Mouse (Mus musculus): ENCODE results near the gene Ppard.

The Ppard gene

DNA sequence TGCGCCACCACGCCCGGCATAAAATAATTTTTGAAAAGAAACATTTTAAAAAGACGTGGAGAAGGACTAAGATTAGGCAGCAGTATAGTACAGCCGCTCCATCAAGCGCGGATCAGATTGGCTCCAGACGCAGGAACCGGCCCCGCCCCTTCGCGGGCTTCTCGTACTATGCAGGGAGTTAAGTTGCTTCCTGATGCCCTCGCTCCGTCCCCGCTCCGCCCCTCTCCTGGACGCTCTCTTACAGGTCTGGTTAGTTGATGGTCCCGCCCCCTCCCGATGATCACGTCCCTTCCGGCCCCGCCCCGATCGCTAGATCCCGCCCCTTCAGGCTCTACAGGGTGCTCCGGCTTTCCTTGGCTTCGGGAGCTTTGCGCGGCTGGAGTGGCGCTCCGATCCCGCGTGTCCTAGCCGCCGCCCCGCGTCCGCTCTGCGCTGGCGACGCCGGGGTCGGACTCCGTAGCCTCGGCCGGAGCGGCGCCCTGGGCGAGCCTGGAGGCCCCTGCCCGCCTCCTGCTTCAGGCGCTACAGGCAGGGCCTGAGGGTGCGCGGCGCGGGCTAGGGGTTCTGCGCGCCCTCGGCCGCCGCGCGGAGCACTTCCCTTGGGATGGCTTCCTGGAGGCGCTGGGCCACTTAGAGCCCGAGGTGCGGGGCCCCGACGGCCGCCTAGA lies 80.8 kb downstream of the Ppard start, which contains the start of gene Fance:
Gene Fance, plus strand, starts transcription at position 308 of the 668 bp plus-strand sequence.
- under 1% methylated on average over 69 of the region's 69 CpGs for WGBS

DNA sequence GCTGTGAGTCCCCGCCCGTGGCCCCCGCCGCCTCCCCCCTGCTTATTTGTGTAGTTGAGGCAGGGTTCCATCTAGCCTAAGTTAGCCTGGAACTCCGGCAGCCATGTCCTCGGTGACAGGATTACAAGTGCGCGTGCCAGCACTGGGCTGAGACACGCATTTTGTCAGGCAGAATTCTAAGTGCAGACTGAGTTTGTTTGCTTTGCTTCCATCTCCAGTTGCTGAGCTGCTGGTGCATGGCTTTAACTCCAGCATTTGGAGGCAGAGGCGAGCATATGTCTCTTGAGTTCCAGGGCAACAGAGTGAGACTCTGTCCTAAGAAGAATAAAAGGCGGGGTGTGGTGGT lies 81.4 kb downstream of the Ppard start:
- 2% methylated on average over 11 of the region's 11 CpGs for WGBS

DNA sequence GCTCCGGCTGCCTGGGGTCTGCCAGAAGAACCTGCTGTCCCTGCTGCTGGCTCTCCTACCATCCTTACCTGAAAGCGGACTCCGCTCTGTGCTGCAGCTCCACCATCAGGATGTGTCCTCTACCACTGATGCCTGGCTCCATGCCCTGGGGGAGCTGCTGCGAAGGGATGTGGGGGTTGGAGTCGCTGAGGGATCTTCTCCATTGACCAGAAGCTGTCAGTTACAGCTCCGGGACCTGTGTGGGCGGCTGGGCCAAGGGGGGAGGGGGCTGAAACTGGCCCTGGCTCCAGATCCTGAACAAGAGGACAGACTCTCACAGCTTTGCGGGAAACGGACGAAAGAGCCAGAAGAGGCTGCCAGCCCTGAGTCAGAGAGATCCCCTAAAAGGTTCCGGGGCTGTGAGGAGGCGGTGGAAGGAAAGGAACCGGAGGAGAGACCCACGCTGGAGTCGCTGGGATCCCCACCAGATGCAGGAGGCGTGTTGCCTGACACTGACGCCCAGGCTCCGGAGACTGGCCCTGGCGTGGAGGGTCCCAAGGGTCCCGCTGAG lies 83.2 kb downstream of the Ppard start:
- WGBS, result 62% methylated on average over 20 of the region's 20 CpGs

DNA sequence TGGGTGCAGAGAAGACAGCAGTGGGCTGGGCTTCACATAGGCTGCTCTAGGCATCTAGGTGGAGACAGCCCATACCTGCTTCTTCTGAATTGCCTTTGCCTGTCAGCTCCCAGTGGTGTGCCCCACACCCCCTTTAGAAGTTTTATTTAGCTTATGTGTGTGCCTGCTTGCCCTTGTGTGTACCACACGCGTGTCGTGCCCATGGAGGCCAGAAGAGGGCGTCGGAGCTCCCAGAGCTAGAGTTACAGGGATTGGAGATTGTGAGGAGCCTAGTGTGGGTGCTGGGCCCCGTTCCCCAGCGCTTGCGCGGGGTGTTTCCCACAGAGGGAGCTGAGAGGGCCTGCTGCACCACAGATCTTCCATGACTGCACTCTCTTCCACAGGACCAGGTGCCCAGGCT lies 84.0 kb downstream of the Ppard start:
- 98% methylated on average over 9 of the region's 9 CpGs for WGBS

DNA sequence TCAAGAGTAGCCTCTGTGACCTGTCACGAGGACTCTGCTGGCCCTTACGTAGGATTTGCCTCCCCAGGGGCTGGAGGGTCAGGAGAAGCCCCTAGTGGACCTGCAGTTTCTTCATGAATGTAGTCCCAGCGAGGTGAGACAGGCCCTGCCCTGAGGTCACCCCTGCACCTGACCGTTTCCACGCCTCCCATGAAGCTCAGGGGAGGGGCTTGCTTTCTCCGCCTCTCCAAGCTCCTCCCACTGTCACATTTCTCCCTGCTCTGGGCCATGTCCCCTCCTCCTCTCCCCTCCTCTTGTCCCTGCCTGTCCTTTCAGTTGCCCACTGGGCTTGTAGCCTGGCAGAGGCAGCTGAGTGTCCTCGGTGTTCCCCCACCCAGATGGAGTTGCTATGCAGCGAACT lies 84.6 kb downstream of the Ppard start:
- WGBS, result 79% methylated on average over 8 of the region's 8 CpGs

DNA sequence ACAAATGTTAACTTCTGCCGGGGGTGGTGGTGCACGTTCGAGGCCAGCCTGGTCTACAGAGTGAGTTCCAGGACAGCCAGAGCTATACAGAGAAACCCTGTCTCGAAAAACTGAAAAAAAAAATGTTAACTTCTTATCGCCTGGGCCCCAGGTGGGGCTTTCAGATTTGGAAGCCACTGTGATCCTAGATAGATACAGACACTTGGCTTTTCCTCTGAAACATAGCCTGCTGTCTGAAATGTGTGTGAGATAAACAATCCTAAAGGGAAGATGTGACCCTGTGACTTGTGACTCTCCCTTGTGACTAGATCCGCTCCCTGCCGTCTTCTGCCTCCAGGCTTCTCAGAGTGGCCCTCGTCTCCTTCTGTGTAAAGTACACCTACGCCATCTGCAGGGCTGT lies 85.2 kb downstream of the Ppard start:
- 85% methylated on average over 9 of the region's 9 CpGs for WGBS

DNA sequence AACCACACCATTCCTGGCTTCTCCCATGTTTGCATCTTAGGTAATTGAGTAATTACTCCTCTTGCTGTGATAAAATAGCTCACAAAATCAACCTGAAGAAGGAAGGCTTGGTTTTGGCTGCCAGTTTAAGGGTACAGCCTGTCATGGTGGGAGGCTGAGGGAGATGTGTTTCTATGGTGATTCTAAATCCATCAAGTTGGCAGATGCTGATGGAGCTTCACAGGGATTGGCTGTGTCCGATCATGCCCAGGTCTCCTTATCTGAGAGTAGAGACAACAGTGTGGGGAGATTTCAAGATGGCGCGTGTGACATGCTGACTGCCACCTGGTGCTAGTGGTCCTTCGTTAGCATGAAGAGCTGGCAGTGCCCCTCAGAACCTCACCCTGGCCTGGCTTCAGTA lies 89.2 kb downstream of the Ppard start:
- 77% methylated on average over 4 of the region's 4 CpGs for WGBS

DNA sequence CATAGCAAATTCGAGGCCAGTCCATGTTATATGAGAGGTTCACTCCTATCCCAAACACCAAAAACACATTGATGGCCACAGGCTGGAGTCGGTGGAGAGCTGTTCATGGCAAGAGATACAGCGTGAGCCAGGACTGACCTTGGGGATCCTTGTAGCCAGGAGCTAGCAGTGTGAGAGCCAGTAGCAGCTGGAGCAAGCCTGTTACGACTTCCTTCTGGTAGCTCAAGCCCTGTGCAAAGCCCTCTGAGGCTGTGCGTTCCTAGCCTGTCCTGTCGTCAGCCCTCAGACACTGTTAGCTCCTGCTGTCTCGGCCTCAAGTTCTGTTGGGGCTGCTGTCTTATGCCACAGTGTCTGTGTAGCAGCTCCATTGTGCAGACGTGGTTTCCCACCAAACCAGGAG lies 91.3 kb downstream of the Ppard start:
- WGBS, result 93% methylated on average over 8 of the region's 8 CpGs

DNA sequence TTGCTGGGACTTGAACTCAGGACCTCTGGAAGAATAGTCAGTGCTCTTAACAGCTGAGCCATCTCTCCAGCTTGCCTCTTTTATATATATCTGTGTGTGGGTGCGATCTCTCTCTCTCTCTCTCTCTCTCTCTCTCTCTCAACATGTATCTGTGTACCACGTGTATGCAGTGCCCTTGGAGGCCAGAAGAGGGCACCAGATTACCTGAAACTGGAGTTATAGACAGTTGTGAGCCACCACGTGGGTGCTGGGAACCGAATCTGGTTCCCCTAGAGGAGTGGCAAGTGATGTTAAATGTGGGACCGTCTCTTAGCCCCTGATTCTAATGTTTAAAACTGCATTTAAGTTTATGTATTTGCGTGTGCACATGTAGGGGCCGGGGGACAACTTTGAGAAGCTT lies 91.9 kb downstream of the Ppard start:
- WGBS, result 96% methylated on average over 7 of the region's 7 CpGs

DNA sequence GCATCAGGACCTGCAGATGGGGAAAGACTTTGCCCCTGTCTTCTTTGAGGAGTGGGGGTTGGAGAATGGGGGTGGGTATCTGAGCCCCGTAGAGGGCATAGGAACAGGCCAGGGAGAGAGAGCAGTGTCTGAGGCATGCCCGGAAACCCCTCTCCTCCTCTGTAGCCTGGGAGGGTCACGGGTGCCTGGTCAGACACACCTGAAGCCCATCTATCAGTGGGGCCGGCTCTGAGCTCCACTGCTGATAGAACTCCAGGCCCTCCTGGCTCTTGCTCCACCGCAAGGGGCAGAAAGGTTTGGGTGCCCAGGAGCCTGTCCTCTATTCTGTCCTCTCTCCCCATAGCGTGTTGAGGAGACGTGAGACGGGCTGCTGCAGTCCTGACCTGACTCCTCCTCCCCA lies 93.3 kb downstream of the Ppard start:
- 97% methylated on average over 8 of the region's 8 CpGs for WGBS

DNA sequence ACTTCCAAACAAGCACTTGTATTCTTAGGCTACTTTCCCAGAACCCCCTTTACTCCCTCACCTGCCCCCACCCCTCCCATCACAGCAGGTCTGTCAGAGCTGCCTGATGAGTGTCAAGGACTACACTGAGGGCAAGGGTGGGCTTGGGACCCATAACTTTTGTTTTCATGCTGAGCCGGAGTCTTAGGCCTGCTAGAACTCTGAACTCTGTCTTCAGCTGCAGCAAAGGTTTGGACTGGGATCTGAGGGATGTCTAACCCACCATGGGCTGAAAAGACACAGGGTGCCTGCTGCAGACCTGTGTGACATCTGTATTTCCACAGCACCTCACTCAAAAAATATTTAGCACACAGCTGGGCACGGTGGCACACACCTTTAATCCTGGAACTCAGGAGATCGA lies 94.5 kb downstream of the Ppard start:
- WGBS, result 73% methylated on average over 3 of the region's 3 CpGs

DNA sequence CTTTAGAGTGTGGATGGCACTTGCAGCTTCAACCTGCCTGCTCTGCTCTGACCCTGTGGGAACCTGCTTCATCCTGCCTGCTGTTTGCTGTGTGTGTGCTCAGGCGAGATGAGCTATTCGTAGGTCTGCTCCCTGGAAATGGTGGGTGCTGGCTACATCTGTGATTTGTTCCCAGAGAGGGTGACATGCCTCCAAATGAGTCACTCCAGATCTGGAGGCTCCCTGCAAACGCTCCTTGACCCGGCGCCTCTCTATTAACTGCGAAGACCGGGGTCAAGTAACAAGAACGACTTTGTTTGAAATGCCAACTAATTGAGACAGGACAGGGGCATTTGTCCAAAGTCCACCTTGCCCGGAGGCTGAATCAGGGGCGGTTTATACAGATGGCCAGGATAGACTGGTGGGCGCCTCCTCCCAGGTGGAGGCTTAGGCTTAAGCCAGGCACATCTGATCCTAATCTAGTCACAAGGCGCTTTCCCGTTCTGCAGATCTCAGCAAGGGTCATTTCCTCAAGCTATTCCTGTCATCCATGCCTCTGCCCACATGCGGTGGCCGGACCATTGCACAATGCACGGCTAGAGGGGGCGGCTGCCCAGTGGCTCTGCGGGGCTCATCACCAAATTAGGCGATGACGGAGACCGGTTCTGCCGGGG lies 95.3 kb downstream of the Ppard start:
- WGBS, result 7% methylated on average over 22 of the region's 22 CpGs

DNA sequence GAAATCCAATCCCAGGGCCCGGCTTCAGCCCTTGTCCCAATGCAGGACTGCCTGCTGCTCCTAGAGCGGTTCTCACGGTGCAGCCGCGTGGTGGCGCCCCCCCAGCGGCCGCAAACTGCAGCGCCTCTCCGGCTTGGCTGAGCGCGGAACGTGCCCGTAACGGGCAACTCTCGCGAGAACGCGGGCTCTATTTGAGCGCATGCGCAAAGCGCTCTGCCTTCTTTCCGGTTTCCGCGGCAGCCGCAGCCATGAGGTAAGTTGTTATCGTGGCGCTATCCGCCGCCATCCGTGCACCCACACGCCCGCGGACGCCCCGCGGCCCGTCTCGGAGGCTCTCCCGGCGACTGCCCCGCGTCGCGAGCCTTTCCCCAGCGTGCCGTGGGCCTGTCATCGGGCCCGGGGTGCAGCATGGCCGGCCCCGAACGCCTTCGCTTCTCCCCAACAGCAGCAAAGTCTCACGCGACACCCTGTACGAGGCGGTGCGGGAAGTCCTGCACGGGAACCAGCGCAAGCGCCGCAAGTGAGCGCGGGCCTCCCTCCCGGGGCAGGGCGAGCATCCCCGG lies 95.9 kb downstream of the Ppard start, which contains the start of gene Rpl10a:
Gene Rpl10a, plus strand, starts transcription at position 106 of the 563 bp plus-strand sequence.
- WGBS, result under 1% methylated on average over 67 of the region's 67 CpGs

DNA sequence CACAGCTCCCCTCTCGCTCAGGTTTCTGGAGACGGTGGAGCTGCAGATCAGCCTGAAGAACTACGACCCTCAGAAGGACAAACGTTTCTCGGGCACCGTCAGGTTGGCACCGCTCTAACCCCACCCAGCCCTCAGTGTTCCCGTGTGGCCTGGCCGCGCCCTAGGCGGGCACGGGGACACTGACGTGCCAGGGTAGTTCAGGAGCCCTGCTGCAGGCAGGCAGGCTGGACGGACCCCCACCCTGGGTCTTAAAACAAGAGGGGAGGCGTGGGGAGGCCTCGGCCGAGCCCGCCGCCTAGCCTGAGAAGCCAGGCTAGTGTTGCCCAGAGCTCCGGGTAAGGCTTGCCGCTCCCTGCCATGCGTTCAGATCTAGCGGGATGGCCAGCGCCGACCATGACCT lies 96.4 kb downstream of the Ppard start:
- 2% methylated on average over 25 of the region's 25 CpGs for WGBS

DNA sequence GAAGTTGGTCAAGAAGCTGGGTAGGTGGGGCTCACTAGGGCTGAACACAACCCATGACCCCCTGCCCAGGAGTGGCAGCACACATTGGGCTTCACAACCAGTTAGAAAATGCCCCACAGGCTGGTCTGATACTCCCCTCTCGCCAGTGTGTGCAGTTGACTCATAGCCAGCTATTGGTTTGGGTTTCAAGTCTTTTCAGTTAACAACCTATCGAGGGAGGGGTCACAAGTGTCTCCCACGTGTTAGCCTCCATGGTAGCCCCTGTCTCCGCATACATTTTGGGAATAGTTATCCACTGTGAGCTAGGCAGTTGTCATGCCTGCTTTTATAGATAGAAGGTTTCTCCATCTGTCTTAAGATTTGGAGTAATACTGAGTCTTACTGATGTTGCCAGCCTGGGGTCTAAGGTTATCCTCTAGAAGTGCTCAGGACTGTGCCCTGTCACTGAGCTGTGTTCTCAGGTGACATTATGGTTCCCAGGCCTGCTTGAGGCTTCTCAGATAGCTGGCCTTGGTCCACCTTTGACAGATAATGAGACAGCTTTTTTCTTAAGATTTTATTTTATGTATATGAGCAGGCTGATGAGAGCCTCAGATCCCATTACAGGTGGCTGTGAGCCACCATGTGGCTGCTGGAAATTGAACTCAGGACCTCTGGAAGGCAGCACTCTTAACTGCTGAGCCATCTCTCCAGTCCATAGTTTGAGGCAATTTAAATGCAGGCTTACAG lies 97.2 kb downstream of the Ppard start:
- 15% methylated on average over 4 of the region's 4 CpGs for WGBS

DNA sequence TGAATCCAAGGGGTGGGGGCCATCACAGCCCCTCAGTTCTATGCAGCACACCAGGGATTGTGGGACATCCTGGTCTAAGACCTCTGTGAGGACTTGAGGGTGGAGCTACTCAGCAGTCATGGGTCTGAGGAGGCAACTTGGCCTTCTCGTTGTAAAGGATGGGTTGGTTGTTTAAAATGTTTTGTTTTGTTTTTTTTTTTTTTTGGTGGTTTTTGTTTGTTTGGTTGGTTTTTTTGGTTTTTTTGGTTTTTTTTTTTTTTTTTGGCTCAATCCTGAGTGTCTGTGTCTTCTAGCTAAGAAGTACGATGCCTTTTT lies 97.7 kb downstream of the Ppard start:
- 38% methylated on average over 2 of the region's 2 CpGs for WGBS

DNA sequence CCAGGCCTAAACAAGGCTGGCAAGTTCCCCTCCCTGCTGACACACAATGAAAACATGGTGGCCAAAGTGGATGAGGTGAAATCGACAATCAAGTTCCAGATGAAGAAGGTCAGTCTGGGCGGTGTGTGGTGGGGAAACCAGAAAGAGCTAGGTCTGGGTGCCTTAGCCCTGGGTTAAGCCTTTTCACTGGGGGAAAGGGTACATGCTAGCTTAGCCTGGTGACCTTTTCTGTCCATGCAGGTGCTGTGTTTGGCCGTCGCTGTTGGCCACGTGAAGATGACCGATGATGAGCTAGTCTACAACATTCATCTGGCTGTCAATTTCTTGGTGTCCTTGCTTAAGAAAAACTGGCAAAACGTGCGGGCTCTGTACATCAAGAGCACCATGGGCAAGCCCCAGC lies 98.1 kb downstream of the Ppard start:
- WGBS, result 64% methylated on average over 8 of the region's 8 CpGs

DNA sequence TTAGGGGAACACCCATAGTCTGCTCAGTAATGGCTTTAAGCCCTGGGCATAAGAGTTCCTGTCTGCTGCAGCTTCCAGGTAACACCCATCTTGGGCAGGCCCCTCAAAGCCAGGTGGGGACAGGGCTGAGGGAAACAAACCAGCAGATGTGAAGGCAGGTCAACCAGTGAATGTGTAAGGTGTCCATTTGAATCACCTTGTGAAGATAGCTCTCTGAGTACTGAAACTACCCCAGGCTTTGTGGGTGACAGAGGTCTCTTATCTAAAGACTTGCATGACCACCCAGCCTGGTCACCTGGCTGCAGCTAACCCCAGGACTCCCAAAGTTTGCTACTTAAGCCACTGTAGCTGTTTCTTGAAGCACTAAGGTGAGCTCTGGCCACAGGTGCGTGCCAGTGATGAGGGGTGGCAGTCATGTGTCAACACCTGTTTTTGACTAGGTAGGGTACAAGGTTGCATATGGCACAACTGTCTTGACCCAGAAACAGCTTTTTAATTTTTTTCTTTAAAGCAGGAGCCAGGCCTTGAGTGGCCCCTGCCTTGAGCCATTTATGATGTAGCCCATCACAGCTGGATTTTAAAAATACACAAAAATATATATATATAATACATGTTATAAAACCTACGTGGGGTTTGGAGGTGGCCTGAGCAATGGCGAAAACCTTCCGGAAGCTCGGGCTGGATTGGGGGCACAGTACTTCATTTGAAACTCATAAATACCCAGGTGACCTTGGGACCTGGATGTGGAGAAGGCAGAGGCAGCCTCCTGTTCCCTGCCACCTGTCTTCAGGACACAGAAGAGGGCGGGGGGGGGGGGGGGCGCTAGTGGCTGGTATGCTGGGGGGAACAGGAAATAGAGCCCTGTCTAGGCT lies 99.0 kb downstream of the Ppard start:
- 54% methylated on average over 7 of the region's 7 CpGs for WGBS

DNA sequence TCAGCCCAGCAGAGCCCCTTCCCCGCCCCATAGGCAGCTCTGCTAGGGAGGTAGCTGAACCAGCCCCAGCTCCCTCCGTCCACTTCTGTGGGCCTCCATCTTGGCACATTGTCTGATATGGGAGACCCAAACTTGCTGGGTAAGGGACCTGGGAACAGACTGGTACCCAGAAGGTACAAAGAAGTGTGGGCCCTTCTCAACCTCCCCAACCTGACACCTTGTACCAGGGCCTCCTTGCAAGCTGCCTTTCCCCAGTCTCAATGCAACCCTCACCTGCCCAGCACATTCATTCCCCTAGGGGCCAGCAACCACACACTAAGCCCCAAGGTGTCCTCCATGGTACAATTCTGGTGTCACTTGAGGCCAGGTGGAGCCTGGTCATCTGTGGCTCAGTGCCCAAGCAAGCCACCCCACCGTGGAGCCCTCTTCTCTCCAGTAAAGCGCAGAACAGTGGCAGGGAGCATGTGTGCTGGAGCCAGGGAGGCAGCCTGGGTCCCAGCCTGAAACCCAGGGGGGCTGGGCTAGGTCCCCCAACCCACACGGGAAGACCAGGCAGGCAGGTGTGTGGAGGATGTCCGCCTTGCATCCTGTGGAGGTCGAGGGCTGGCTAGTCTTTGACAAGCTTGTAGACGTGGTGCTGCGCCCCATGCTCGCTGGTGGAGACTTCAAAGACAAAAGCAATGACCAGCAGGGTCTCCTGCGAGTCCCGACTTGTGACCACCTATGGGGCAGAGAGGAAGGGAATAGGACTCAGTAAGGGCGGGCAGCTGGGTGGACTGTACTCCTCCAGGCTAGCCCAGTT lies 99.8 kb downstream of the Ppard start:
- WGBS, result 62% methylated on average over 13 of the region's 13 CpGs

DNA sequence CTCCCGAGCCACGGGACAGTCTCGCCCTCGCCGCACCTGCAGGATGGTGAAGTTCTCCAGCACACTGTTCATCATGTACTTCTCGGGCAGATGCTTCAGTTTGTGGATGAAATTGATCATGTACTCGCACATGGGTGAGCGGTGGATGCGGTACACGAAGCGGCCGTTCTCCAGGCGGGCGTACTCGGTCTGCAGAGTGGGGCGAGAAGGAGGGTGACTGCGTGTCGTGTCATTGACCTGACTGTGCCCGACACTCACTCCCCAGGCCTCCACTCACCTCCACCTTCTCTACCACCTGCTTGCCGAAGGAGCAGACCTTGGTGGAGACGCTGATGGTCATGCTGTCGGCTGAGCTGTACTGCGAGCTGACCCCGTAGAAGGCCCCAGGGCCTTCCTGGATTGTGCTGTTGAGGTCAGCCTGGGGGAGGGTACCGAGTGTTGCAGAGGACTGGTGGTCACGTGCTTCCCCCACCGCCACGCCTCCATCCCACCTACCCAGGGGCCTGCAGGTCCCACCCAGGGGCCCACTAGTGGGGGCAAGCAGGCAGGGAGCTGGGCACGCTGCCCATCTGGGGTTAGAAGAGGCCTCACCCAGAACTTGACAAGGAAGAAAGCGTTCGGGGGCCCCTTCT lies 100.5 kb downstream of the Ppard start:
- WGBS, result 76% methylated on average over 31 of the region's 31 CpGs

Measured in cerebral cortex, adult 2 months (tissue).